Mouse (Mus musculus) hindbrain, embryonic 10.5 days (tissue): ENCODE results near the gene Klhdc8b. TPM values are rescaled to one million over a fixed set of nuclear protein-coding genes. Genes with fewer than 3 reads are reported as not detected.

Source experiments
- DNase-seq: peaks from one replicate; pipeline ENCODE4 v3.0.0-alpha.2; 2017; ENCODE audit warnings: low spot score
- H3K27ac ChIP-seq: fragments of 300-500 bp; sonication (generic); 2 replicates; pipeline ENCODE4 v1.5.1; 2016; ENCODE audit warnings: mild to moderate bottlenecking, moderate library complexity
- H3K27me3 ChIP-seq: fragments of 300-500 bp; sonication (generic); 2 replicates; pipeline ENCODE4 v1.6.1; 2016; ENCODE audit warnings: mild to moderate bottlenecking; ENCODE audit not compliant: poor library complexity, insufficient read depth, severe bottlenecking
- H3K36me3 ChIP-seq: fragments of 300-500 bp; sonication (generic); 2 replicates; pipeline ENCODE4 v1.6.1; 2016; ENCODE audit warnings: mild to moderate bottlenecking, moderate library complexity
- H3K4me1 ChIP-seq: fragments of 300-500 bp; sonication (generic); replicated peaks from 2 replicates; pipeline ENCODE4 v1.6.1; 2016; ENCODE audit warnings: mild to moderate bottlenecking
- H3K4me3 ChIP-seq: fragments of 300-500 bp; sonication (generic); 2 replicates; pipeline ENCODE4 v1.5.1; 2016; ENCODE audit warnings: mild to moderate bottlenecking, moderate library complexity
- H3K9me3 ChIP-seq: fragments of 300-500 bp; sonication (generic); 2 replicates; pipeline ENCODE4 v1.6.1; 2016; ENCODE audit warnings: mild to moderate bottlenecking, moderate library complexity
- WGBS: fragments of 180-500 bp; shearing (Covaris S2); methylation state at CpG from one replicate; pipeline ENCODE4 v1.1.7; 2016; 5-methylcytosine and 5-hydroxymethylcytosine counted together
- polyA plus RNA-seq: library from polyadenylated mRNA; unstranded; fragments of >200 nt; fragmentation: Nextera tagmentation; extraction: Ambion mirVana; gene quantifications from 2 replicates; pipeline ENCODE4 v1.2.1, GENCODE M21; 2016

Gene Klhdc8b
- polyA plus RNA-seq, 1 experiment from 2014 or later, result 41.3 TPM

GRCm38 (mm10) chr9:108489702-108490558 is 28.5 kb upstream of the Klhdc8b start:
- no peak for DNase-seq
- Histone ChIP-seq H3K36me3 (peaks cover 85% of the 10 kb centered on the region), H3K27ac (peak overlapping the region; percentile 93), H3K4me3 (peak overlapping the region; percentile 87), H3K9me3 (no peaks in the 10 kb centered on the region), H3K27me3 (no peaks in the 10 kb centered on the region), H3K4me1 (peaks cover 31% of the 10 kb centered on the region)
- WGBS, result 71% methylated on average over 26 of the region's 26 CpGs

- Histone ChIP-seq H3K27ac (peak overlapping the region; percentile 93; the same call in 1 of the 2 replicates), H3K4me3 (0 out of 2 replicates have a peak overlapping the region, but pooled peaks have one; percentile 87), H3K36me3 (peaks cover 83% of the 10 kb centered on the region), H3K9me3 (no peaks in the 10 kb centered on the region), H3K27me3 (no peaks in the 10 kb centered on the region), H3K4me1 (peaks cover 31% of the 10 kb centered on the region)
- DNase-seq, result no peak
- WGBS, result 97% methylated on average over 20 of the region's 20 CpGs
These were observed 27.8 kb upstream of the Klhdc8b start for GRCm38 (mm10) chr9:108489215-108489614.

GRCm38 (mm10) chr9:108488403-108488802 is 27.0 kb upstream of the Klhdc8b start:
- Histone ChIP-seq H3K4me1 (peaks cover 31% of the 10 kb centered on the region), H3K4me3 (no peak overlapping the region; the same call in 1 of the 2 replicates), H3K9me3 (no peaks in the 10 kb centered on the region), H3K27me3 (no peaks in the 10 kb centered on the region), H3K27ac (no peak overlapping the region), H3K36me3 (peaks cover 83% of the 10 kb centered on the region)
- no peak for DNase-seq
- 94% methylated on average over 17 of the region's 17 CpGs for WGBS

- 94% methylated on average over 8 of the region's 8 CpGs for WGBS
- Histone ChIP-seq H3K4me1 (peaks cover 24% of the 10 kb centered on the region), H3K27me3 (no peaks in the 10 kb centered on the region), H3K36me3 (peaks cover 83% of the 10 kb centered on the region), H3K4me3 (no peak overlapping the region), H3K27ac (no peak overlapping the region), H3K9me3 (no peaks in the 10 kb centered on the region)
- no peak for DNase-seq
These were observed 25.7 kb upstream of the Klhdc8b start for GRCm38 (mm10) chr9:108486973-108487530.

- H3K27ac ChIP-seq, result no peak overlapping the region
- DNase-seq, result no peak
- WGBS, result 94% methylated on average over 19 of the region's 19 CpGs
- no peaks in the 10 kb centered on the region for H3K9me3 ChIP-seq
- H3K36me3 ChIP-seq, result peaks cover 90% of the 10 kb centered on the region
- no peak overlapping the region for H3K4me3 ChIP-seq
- H3K4me1 ChIP-seq, result peaks cover 22% of the 10 kb centered on the region
- H3K27me3 ChIP-seq, result no peaks in the 10 kb centered on the region
These were observed 24.0 kb upstream of the Klhdc8b start for GRCm38 (mm10) chr9:108485301-108485875.

GRCm38 (mm10) chr9:108484021-108484420 is 22.6 kb upstream of the Klhdc8b start:
- peaks cover 78% of the 10 kb centered on the region for H3K36me3 ChIP-seq
- H3K4me1 ChIP-seq, result peaks cover 23% of the 10 kb centered on the region
- 93% methylated on average over 15 of the region's 15 CpGs for WGBS
- H3K27me3 ChIP-seq, result no peaks in the 10 kb centered on the region
- no peak for DNase-seq
- H3K9me3 ChIP-seq, result no peaks in the 10 kb centered on the region
- H3K4me3 ChIP-seq, result no peak overlapping the region
- H3K27ac ChIP-seq, result no peak overlapping the region

- WGBS, result 94% methylated on average over 18 of the region's 18 CpGs
- H3K4me1 ChIP-seq, result peaks cover 31% of the 10 kb centered on the region
- H3K36me3 ChIP-seq, result peaks cover 70% of the 10 kb centered on the region
- DNase-seq, result no peak
- no peak overlapping the region for H3K4me3 ChIP-seq
- H3K27ac ChIP-seq, result no peak overlapping the region
- no peaks in the 10 kb centered on the region for H3K9me3 ChIP-seq
- no peaks in the 10 kb centered on the region for H3K27me3 ChIP-seq
These were observed 21.8 kb upstream of the Klhdc8b start for GRCm38 (mm10) chr9:108483051-108483790.

GRCm38 (mm10) chr9:108481520-108482210 is 20.3 kb upstream of the Klhdc8b start:
- no peak for DNase-seq
- WGBS, result 92% methylated on average over 19 of the region's 19 CpGs
- H3K9me3 ChIP-seq, result no peaks in the 10 kb centered on the region
- H3K27me3 ChIP-seq, result no peaks in the 10 kb centered on the region
- H3K4me3 ChIP-seq, result no peak overlapping the region
- H3K4me1 ChIP-seq, result peaks cover 35% of the 10 kb centered on the region
- no peak overlapping the region for H3K27ac ChIP-seq
- H3K36me3 ChIP-seq, result peaks cover 55% of the 10 kb centered on the region

- H3K36me3 ChIP-seq, result peaks cover 48% of the 10 kb centered on the region
These were observed 19.6 kb upstream of the Klhdc8b start for GRCm38 (mm10) chr9:108480813-108481519.

GRCm38 (mm10) chr9:108479721-108480351 is 18.5 kb upstream of the Klhdc8b start, which contains the start of gene Lamb2:
Lamb2 (plus strand) TSS chr9:108479736.
- WGBS, result 15% methylated on average over 10 of the region's 10 CpGs
- Histone ChIP-seq H3K4me1 (peaks cover 35% of the 10 kb centered on the region), H3K9me3 (no peaks in the 10 kb centered on the region), H3K36me3 (peaks cover 36% of the 10 kb centered on the region), H3K27me3 (no peaks in the 10 kb centered on the region), H3K4me3 (peak within 1 kb of the TSS; percentile 56), H3K27ac (peak within 1 kb of the TSS; percentile 87)
- peak; percentile 53 for DNase-seq

More at GRCm38 (mm10) chr9:108480813-108481519, 19.6 kb upstream of the Klhdc8b start:
- H3K27ac ChIP-seq, result 0 out of 2 replicates have a peak overlapping the region, but pooled peaks have one; percentile 87
- H3K9me3 ChIP-seq, result no peaks in the 10 kb centered on the region
- peak overlapping the region; percentile 56; the same call in 1 of the 2 replicates for H3K4me3 ChIP-seq
- 93% methylated on average over 28 of the region's 28 CpGs for WGBS
- H3K27me3 ChIP-seq, result no peaks in the 10 kb centered on the region
- no peak for DNase-seq
- peaks cover 35% of the 10 kb centered on the region for H3K4me1 ChIP-seq

- WGBS, result 40% methylated on average over 11 of the region's 11 CpGs
- no peaks in the 10 kb centered on the region for H3K27me3 ChIP-seq
- H3K27ac ChIP-seq, result peak overlapping the region; percentile 87
- H3K9me3 ChIP-seq, result no peaks in the 10 kb centered on the region
- peak overlapping the region; percentile 56 for H3K4me3 ChIP-seq
- peaks cover 35% of the 10 kb centered on the region for H3K4me1 ChIP-seq
- DNase-seq, result peak; percentile 56
- H3K36me3 ChIP-seq, result peaks cover 32% of the 10 kb centered on the region
These were observed 17.9 kb upstream of the Klhdc8b start for GRCm38 (mm10) chr9:108479241-108479640.
